Mouse (Mus musculus) lung, embryonic 16.5 days (tissue): ENCODE measurements around the gene Trim14. TPM values are rescaled to one million over a fixed set of nuclear protein-coding genes. Genes with fewer than 3 reads are reported as not detected.
A peak's percentile ranks its signal among the peaks of the same experiment; 100 is the strongest.

Source experiments
- ATAC-seq: fragments of 200-750 bp; cut with Nextera tagmentation; 2 replicates; pipeline ENCODE4 v1.8.0; 2017; ENCODE audit warnings: low read depth, mild to moderate bottlenecking, moderate library complexity
- H3K27ac ChIP-seq: fragments of 300-500 bp; sonication (generic); 2 replicates; pipeline ENCODE4 v1.5.1; 2014; ENCODE audit warnings: mild to moderate bottlenecking, control low read depth, low read length
- H3K27me3 ChIP-seq: fragments of 300-500 bp; sonication (generic); 2 replicates; pipeline ENCODE4 v1.6.1; 2014; ENCODE audit warnings: low read depth, low read length, mixed read lengths; ENCODE audit not compliant: control insufficient read depth, insufficient read depth
- H3K36me3 ChIP-seq: fragments of 300-500 bp; sonication (generic); 2 replicates; pipeline ENCODE4 v1.6.1; 2014; ENCODE audit warnings: low read length; ENCODE audit not compliant: control insufficient read depth, insufficient read depth
- H3K4me1 ChIP-seq: fragments of 300-500 bp; sonication (generic); replicated peaks from 2 replicates; pipeline ENCODE4 v1.6.1; 2014; ENCODE audit warnings: low read length, mixed read lengths; ENCODE audit not compliant: control insufficient read depth, insufficient read depth
- H3K4me2 ChIP-seq: fragments of 300-500 bp; sonication (generic); 2 replicates; pipeline ENCODE4 v1.6.1; 2014; ENCODE audit warnings: low read depth, low read length, control low read depth
- H3K4me3 ChIP-seq: fragments of 300-500 bp; sonication (generic); 2 replicates; pipeline ENCODE4 v1.5.1; 2014; ENCODE audit warnings: mild to moderate bottlenecking, low read length, control low read depth
- H3K9ac ChIP-seq: fragments of 300-500 bp; sonication (generic); 2 replicates; pipeline ENCODE4 v1.6.1; 2014; ENCODE audit warnings: low read length, control low read depth
- H3K9me3 ChIP-seq: fragments of 300-500 bp; sonication (generic); 2 replicates; pipeline ENCODE4 v1.6.1; 2016; ENCODE audit warnings: low read length; ENCODE audit not compliant: control insufficient read depth
- WGBS: fragments of 180-500 bp; shearing (Covaris S2); extraction: QIAGEN DNeasy Blood & Tissue Kit; methylation state at CpG from one replicate; pipeline ENCODE4 v1.1.7; 2014; 5-methylcytosine and 5-hydroxymethylcytosine counted together
- polyA plus RNA-seq: library from polyadenylated mRNA; unstranded; fragments of >200 nt; fragmentation: Nextera tagmentation; extraction: Ambion mirVana; gene quantifications from 2 replicates; pipeline ENCODE4 v1.2.1, GENCODE M21; 2015

Gene Trim14
- polyA plus RNA-seq, 1 experiment from 2014 or later: 3.4 TPM

GRCm38 (mm10) chr4:46498976-46499375 lies 37.0 kb downstream of the Trim14 start:
- no peak for ATAC-seq
- WGBS: 16% methylated on average over 4 of the region's 4 CpGs
- Histone ChIP-seq H3K9ac (no peak overlapping the region), H3K27me3 (no peaks in the 10 kb centered on the region), H3K4me1 (no peaks in the 10 kb centered on the region), H3K36me3 (peaks cover 11% of the 10 kb centered on the region), H3K9me3 (no peaks in the 10 kb centered on the region), H3K4me3 (no peak overlapping the region), H3K27ac (no peak overlapping the region), H3K4me2 (no peak overlapping the region)

- no peak for ATAC-seq
- H3K36me3 ChIP-seq: peaks cover 11% of the 10 kb centered on the region
- no peaks in the 10 kb centered on the region for H3K9me3 ChIP-seq
- WGBS: 67% methylated on average over 3 of the region's 3 CpGs
- no peaks in the 10 kb centered on the region for H3K4me1 ChIP-seq
- no peak overlapping the region for H3K4me3 ChIP-seq
- H3K9ac ChIP-seq: no peak overlapping the region
- H3K27ac ChIP-seq: no peak overlapping the region
- H3K27me3 ChIP-seq: no peaks in the 10 kb centered on the region
- H3K4me2 ChIP-seq: no peak overlapping the region
These were observed 37.4 kb downstream of the Trim14 start for GRCm38 (mm10) chr4:46498511-46498910.

GRCm38 (mm10) chr4:46497286-46497892 lies 38.6 kb downstream of the Trim14 start:
- no peak overlapping the region for H3K4me3 ChIP-seq
- H3K4me2 ChIP-seq: no peak overlapping the region
- ATAC-seq: peak; percentile 32; the same call in 1 of the 2 replicates
- no peaks in the 10 kb centered on the region for H3K9me3 ChIP-seq
- no peak overlapping the region for H3K9ac ChIP-seq
- H3K4me1 ChIP-seq: no peaks in the 10 kb centered on the region
- H3K27ac ChIP-seq: no peak overlapping the region
- no peaks in the 10 kb centered on the region for H3K27me3 ChIP-seq
- WGBS: 40% methylated on average over 4 of the region's 4 CpGs
- H3K36me3 ChIP-seq: peaks cover 21% of the 10 kb centered on the region

GRCm38 (mm10) chr4:46495543-46495942 lies 40.4 kb downstream of the Trim14 start:
- Histone ChIP-seq H3K36me3 (peaks cover 17% of the 10 kb centered on the region), H3K9me3 (no peaks in the 10 kb centered on the region), H3K4me3 (no peak overlapping the region), H3K4me2 (no peak overlapping the region), H3K4me1 (peaks cover under 1% of the 10 kb centered on the region; the same call in 1 of the 2 replicates), H3K9ac (no peak overlapping the region), H3K27ac (no peak overlapping the region), H3K27me3 (no peaks in the 10 kb centered on the region)
- 85% methylated on average over 12 of the region's 12 CpGs for WGBS
- no peak for ATAC-seq

- Histone ChIP-seq H3K27ac (no peak overlapping the region), H3K4me3 (no peak overlapping the region), H3K9me3 (no peaks in the 10 kb centered on the region), H3K4me2 (no peak overlapping the region), H3K4me1 (peaks cover 9% of the 10 kb centered on the region), H3K9ac (no peak overlapping the region), H3K36me3 (peaks cover 11% of the 10 kb centered on the region), H3K27me3 (no peaks in the 10 kb centered on the region)
- no peak for ATAC-seq
- WGBS: 93% methylated on average over 6 of the region's 6 CpGs
These were observed 42.9 kb downstream of the Trim14 start for GRCm38 (mm10) chr4:46493071-46493470.

GRCm38 (mm10) chr4:46489028-46489925 lies 46.7 kb downstream of the Trim14 start, which contains the start of gene Nans:
Gene Nans, plus strand, starts transcription at chr4:46489248.
- peaks cover 21% of the 10 kb centered on the region for H3K4me1 ChIP-seq
- ATAC-seq: peak; percentile 98
- no peaks in the 10 kb centered on the region for H3K27me3 ChIP-seq

GRCm38 (mm10) chr4:46487348-46487747 lies 48.6 kb downstream of the Trim14 start:
- Histone ChIP-seq H3K9me3 (no peaks in the 10 kb centered on the region), H3K9ac (no peak overlapping the region), H3K4me2 (no peak overlapping the region), H3K27ac (no peak overlapping the region; the same call in 1 of the 2 replicates), H3K27me3 (no peaks in the 10 kb centered on the region), H3K4me1 (peaks cover 21% of the 10 kb centered on the region), H3K4me3 (no peak overlapping the region), H3K36me3 (no peaks in the 10 kb centered on the region; the same call in 1 of the 2 replicates)
- ATAC-seq: no peak
- 70% methylated on average over 5 of the region's 5 CpGs for WGBS

More at GRCm38 (mm10) chr4:46489028-46489925, 46.7 kb downstream of the Trim14 start, which contains the start of gene Nans:
- Histone ChIP-seq H3K4me2 (peak within 1 kb of the TSS; percentile 92), H3K27ac (peak within 1 kb of the TSS; percentile 50), H3K36me3 (peaks cover 11% of the 10 kb centered on the region), H3K9ac (peak within 1 kb of the TSS; percentile 86), H3K4me3 (peak within 1 kb of the TSS; percentile 89), H3K9me3 (no peaks in the 10 kb centered on the region)
- under 1% methylated on average over 58 of the region's 58 CpGs for WGBS

GRCm38 (mm10) chr4:46485696-46486417 lies 50.1 kb downstream of the Trim14 start:
- 0 out of 2 replicates have a peak, but pooled peaks have one; percentile 23 for ATAC-seq
- 29% methylated on average over 14 of the region's 14 CpGs for WGBS
- 0 out of 2 replicates have a peak overlapping the region, but pooled peaks have one; percentile 7 for H3K4me2 ChIP-seq

More at GRCm38 (mm10) chr4:46485696-46486417, 50.1 kb downstream of the Trim14 start:
- H3K27ac ChIP-seq: peak overlapping the region; percentile 37; the same call in 1 of the 2 replicates
- H3K9me3 ChIP-seq: no peaks in the 10 kb centered on the region
- H3K27me3 ChIP-seq: no peaks in the 10 kb centered on the region
- H3K9ac ChIP-seq: peak overlapping the region; percentile 22; the same call in 1 of the 2 replicates
- H3K4me3 ChIP-seq: no peak overlapping the region
- no peaks in the 10 kb centered on the region for H3K36me3 ChIP-seq
- peaks cover 21% of the 10 kb centered on the region for H3K4me1 ChIP-seq
